Mouse (Mus musculus) small intestine, adult 10 weeks (tissue): ENCODE results near the gene Hnrnpa0. TPM values are rescaled to one million over a fixed set of nuclear protein-coding genes. Genes with fewer than 3 reads are reported as not detected.

ENCODE experiments used
- polyA plus RNA-seq: library from polyadenylated mRNA; stranded (reverse); fragments of 350-450 nt; fragmentation: Illumina TruSeq; extraction: RNeasy Lipid Tissue Mini Kit (QIAGEN cat#74804); gene quantifications from one replicate; pipeline ENCODE4 v1.2.3, GENCODE M21; 2014; ENCODE audit warnings: low replicate concordance

The Hnrnpa0 gene
- polyA plus RNA-seq = 86.3 TPM

DNA sequence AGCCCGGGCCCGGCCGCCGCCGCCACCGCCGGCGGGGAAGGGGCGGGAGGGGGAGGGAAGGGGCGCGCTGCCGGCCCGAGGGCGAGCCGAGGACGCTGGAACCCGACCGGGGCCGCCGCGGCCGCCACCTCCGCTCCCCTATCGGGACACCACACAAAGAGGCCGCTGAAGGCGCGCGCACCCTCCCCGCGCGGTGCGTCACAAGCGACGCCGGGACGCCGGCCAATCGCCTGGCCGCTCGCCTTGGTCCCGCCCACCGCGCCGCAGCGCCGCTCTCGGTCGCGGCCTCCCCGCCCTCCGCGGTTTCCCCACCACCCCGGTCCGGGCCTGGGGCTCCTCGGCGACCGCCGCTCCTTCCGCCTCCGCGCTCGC, at the start of gene Hnrnpa0:
Gene Hnrnpa0 (minus strand): TSS at position 161 of the 372 bp plus-strand sequence.

DNA sequence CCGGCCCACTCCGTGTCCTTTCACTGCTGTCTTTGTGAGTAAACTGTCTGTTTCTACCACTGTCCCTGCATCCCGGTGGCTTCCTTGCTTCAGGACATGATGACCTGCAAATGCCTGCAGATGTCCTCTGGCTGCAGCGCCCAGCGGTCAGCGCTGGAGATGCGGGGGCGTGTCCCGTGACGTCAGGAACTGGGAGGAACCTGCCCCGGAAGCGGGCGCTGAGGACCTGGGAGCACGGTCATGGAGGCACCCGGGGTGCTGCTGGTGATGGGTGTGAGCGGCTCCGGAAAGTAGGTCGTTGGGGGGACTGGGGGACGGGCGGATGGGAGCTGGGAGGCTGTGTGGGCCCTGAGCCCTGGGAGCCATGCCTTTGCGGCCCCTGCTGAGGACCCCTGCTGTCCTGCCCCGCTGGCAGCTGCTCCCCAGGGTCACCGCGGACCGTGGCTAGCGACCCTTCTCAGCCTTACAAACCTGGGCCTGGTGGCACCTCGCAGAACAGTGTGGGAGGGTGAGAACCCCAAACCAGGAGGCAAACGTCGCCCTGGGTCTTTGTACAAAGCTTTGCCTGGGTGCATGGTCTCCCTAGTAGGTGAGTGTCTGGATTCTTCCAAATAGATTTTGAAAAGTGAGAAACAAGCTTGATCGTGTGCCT, 29.2 kb upstream of the Hnrnpa0 start, which contains the start of gene Idnk:
Gene Idnk (plus strand): TSS at position 203 of the 652 bp plus-strand sequence.

DNA sequence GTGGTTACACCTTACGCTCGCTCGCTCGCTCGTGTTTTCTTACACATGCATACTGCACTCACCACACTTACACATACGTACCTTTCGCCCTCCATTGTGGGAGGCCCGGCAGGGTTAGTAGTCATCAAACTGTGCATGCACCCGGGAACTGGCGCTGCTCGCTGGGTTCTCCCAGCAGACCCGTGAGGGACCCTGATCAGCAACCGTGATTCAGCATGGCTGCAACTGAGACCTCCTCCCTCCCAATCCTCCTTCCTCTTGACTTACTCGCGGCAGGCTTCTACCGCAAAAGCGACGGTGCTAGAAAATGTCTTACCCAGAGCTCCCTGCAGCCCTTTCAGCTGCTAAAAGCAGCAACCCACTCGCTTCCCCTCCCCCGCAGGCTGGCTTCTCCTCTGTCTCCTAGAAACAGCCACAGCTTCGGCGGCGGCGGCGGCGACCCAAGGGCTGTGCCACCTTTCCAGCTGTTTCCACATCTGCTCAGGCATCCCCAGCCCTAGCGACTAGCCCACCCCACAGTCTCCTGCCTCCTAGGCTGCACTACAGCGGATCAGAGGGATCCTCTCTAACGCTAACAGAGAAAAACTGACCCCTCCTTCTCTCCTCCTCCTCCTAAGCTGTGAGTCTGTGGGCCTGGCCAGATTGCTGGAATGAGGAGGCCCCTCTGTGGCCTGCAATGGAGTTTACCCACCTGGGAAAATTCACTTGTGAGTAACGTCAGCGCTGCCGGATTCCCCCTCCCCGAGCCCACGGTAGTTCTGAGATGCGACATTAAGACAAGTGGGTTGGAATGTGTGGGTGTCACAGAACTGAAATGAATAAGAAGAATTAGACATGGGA, 15.1 kb downstream of the Hnrnpa0 start, which contains the start of gene Klhl3:
Gene Klhl3 (minus strand): TSS at position 532 of the 840 bp plus-strand sequence.

Other genes with a start within 250 kb of the Hnrnpa0 start
- gene Spock1, start 220.2 kb downstream of the Hnrnpa0 start, polyA plus RNA-seq = 0.30 TPM
- gene Klhl3, start 15.0 kb downstream of the Hnrnpa0 start, polyA plus RNA-seq = 0.19 TPM
- 9.4 TPM for gene Idnk, start 29.1 kb upstream of the Hnrnpa0 start, polyA plus RNA-seq
- 188 TPM for gene Ubqln1, start 87.1 kb upstream of the Hnrnpa0 start, polyA plus RNA-seq
- 29.1 TPM for gene Gkap1, start 147.1 kb upstream of the Hnrnpa0 start, polyA plus RNA-seq
- gene Kif27, start 230.6 kb upstream of the Hnrnpa0 start, polyA plus RNA-seq = 2.0 TPM